Mouse (Mus musculus) olfactory bulb, adult 2 months (tissue): ENCODE results near the gene Slfn9. TPM values are rescaled to one million over a fixed set of nuclear protein-coding genes. Genes with fewer than 3 reads are reported as not detected.

Experiments used
- H3K27ac ChIP-seq: fragments of 200-500 bp; 2 replicates; pipeline ENCODE4 v1.5.1; 2012; ENCODE audit warnings: low read depth, low read length; ENCODE audit not compliant: insufficient read depth
- H3K4me1 ChIP-seq: fragments of 200-500 bp; 2 replicates; pipeline ENCODE4 v1.6.1; 2012; ENCODE audit warnings: low read length; ENCODE audit not compliant: control insufficient read depth, insufficient read depth
- H3K4me3 ChIP-seq: fragments of 200-500 bp; 2 replicates; pipeline ENCODE4 v1.5.1; 2012; ENCODE audit warnings: mild to moderate bottlenecking, low read depth, low read length, moderate library complexity; ENCODE audit not compliant: insufficient read depth
- CTCF ChIP-seq: fragments of 200-500 bp; IDR thresholded peaks from 2 replicates; pipeline ENCODE4 v1.5.1; 2012; ENCODE audit warnings: low read depth, mild to moderate bottlenecking, low read length, moderate library complexity; ENCODE audit not compliant: insufficient read depth
- POLR2A ChIP-seq: fragments of 200-500 bp; IDR thresholded peaks from 2 replicates; pipeline ENCODE4 v1.6.1; 2012; ENCODE audit warnings: mild to moderate bottlenecking, low read depth, low read length, moderate library complexity; ENCODE audit not compliant: insufficient read depth
- WGBS: fragments of 180-500 bp; shearing (Covaris S2); methylation state at CpG from one replicate; pipeline ENCODE4 v1.1.7; 2018; 5-methylcytosine and 5-hydroxymethylcytosine counted together
- polyA plus RNA-seq: library from polyadenylated mRNA; stranded (reverse); fragments of >200 nt; gene quantifications from 2 replicates; pipeline ENCODE4 v1.2.4, GENCODE M21; 2012; ENCODE audit warnings: low replicate concordance; ENCODE audit not compliant: missing spikeins, insufficient read depth, insufficient read length

Gene Slfn9
- polyA plus RNA-seq, 1 experiment = not detected

DNA sequence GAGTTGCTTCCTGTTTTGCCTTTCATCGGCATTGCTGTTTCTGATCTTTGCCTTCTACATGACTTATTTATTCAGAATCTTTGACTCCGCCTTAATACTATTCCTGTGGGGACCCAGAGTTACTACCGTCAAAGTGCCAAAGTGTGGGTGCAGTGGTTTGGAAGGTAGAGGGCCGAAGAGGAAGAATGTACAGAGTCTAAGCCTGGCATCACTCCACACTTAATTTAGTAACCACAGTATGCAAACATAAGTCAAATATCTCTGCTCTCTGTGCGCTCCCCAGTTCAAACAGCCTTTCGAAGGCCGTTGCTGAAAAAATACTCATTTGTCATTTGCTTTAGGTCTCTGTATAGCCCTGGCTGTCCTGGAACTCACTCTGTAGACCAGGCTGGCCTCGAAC is 29.4 kb downstream of the Slfn9 start:
- Histone ChIP-seq H3K27ac (no peak overlapping the region), H3K4me1 (no peaks in the 10 kb centered on the region), H3K4me3 (no peak overlapping the region)
- WGBS = 92% methylated on average over 8 of the region's 8 CpGs
- no peak for TF ChIP-seq CTCF
- no peak for TF ChIP-seq POLR2A

- 52% methylated on average over 2 of the region's 2 CpGs for WGBS
- no peak for TF ChIP-seq POLR2A
- Histone ChIP-seq H3K4me1 (no peaks in the 10 kb centered on the region), H3K4me3 (no peak overlapping the region), H3K27ac (no peak overlapping the region)
Measured at GRCm38 (mm10) chr11:82961743-82962142, 29.9 kb downstream of the Slfn9 start.

GRCm38 (mm10) chr11:82959613-82960012 is 32.0 kb downstream of the Slfn9 start:
- TF ChIP-seq POLR2A (no peak), CTCF (no peak)
- 10% methylated on average over 4 of the region's 4 CpGs for WGBS
- Histone ChIP-seq H3K27ac (no peak overlapping the region), H3K4me3 (no peak overlapping the region), H3K4me1 (no peaks in the 10 kb centered on the region)

GRCm38 (mm10) chr11:82956925-82957324 is 34.7 kb downstream of the Slfn9 start:
- TF ChIP-seq POLR2A (no peak), CTCF (no peak)
- H3K27ac ChIP-seq = no peak overlapping the region
- 86% methylated on average over 10 of the region's 10 CpGs for WGBS
- H3K4me3 ChIP-seq = no peak overlapping the region
- peaks cover 4% of the 10 kb centered on the region; the same call in 1 of the 2 replicates for H3K4me1 ChIP-seq

- 85% methylated on average over 6 of the region's 6 CpGs for WGBS
- peaks cover 7% of the 10 kb centered on the region; the same call in 1 of the 2 replicates for H3K4me1 ChIP-seq
- no peak overlapping the region for H3K27ac ChIP-seq
- H3K4me3 ChIP-seq = no peak overlapping the region
- no peak for TF ChIP-seq CTCF
- no peak for TF ChIP-seq POLR2A
Measured at GRCm38 (mm10) chr11:82954631-82955030, 37.0 kb downstream of the Slfn9 start.

DNA sequence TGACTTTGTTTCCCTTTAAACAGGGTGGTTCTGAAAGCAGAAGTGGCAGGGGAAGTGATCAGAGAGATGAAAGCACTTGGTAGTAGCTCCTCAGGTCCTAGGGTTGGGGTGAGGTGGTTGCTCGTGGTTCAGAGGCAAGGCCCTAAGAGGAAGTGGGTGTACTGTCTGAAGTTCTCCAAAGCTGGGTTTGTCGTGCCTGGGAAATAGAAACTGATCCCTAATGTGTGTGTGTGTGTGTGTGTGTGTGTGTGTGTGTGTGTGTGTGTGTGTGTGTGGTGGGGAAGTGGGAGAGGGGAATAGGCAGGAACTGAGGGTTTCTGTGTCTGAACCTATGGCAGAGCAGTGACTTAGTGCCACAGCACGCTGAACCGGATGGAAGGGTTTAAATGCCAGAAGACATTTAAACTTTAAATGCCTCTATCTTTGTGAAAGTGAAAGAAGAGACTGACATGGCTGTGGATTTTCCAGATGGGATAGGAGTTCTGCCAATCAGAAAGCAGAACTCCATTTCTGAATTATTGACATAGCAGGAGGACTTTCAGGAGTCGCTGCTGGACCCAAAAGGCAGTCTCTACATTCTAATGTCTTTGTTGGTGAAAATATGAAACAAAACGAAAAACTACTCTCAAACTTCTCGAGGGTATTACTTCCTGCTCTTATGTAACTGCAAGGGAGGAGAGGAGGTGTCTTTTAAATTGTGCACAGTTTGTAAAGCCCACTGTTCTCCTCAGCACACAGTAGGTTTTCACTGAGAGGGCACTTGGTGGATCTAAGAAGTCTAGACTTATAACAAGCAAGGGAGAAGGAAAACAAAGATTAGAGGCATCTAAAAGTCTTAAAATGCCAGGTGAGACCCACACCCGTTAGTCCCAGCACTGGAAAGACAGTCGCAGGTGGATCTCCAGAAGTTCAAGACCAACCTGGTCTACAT is 38.8 kb downstream of the Slfn9 start:
- no peak for TF ChIP-seq POLR2A
- TF ChIP-seq CTCF = no peak
- WGBS = 77% methylated on average over 9 of the region's 9 CpGs
- Histone ChIP-seq H3K4me1 (peaks cover 7% of the 10 kb centered on the region; the same call in 1 of the 2 replicates), H3K27ac (no peak overlapping the region), H3K4me3 (0 out of 2 replicates have a peak overlapping the region, but pooled peaks have one; percentile 25)

DNA sequence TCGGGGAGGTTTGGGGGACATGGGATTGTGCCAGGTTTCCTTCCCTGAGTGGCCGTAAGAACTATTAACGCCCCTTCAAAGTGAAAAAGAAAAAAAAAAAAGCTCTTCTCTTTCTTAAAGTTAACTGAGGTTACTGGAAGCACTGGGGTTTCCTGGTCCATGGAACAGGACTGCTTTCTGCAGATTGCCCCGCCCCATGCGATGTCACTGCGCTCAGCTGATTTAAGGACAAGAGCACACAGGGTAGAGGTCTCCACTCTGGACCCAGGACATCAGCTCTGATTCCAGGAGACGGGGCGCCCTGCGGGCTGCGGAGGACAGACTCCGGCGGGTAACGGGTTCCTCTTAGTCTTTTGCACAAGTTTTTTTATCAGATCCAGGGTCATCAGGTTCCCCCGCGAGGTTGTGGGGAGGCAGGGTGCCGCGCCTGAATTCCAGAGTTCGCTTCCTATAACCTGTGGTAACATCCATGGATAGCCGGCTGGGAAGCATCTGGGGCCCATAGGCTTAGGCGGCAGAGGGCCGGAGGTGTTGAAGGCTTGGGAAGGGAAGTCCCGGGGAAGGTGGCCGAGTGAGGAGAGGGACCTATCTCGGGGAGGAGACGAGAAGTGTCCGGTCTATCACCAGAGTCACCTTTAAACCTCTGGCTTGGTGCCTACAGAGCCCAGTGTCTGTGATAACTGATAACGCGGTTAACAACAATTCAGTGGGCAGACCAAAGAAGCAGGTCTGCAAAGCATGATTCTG is 39.6 kb downstream of the Slfn9 start:
- TF ChIP-seq POLR2A (no peak), CTCF (no peak)
- WGBS = 18% methylated on average over 28 of the region's 28 CpGs
- H3K27ac ChIP-seq = peak overlapping the region; percentile 42; the same call in 1 of the 2 replicates
- H3K4me1 ChIP-seq = peaks cover 7% of the 10 kb centered on the region; the same call in 1 of the 2 replicates
- peak overlapping the region; percentile 26 for H3K4me3 ChIP-seq

DNA sequence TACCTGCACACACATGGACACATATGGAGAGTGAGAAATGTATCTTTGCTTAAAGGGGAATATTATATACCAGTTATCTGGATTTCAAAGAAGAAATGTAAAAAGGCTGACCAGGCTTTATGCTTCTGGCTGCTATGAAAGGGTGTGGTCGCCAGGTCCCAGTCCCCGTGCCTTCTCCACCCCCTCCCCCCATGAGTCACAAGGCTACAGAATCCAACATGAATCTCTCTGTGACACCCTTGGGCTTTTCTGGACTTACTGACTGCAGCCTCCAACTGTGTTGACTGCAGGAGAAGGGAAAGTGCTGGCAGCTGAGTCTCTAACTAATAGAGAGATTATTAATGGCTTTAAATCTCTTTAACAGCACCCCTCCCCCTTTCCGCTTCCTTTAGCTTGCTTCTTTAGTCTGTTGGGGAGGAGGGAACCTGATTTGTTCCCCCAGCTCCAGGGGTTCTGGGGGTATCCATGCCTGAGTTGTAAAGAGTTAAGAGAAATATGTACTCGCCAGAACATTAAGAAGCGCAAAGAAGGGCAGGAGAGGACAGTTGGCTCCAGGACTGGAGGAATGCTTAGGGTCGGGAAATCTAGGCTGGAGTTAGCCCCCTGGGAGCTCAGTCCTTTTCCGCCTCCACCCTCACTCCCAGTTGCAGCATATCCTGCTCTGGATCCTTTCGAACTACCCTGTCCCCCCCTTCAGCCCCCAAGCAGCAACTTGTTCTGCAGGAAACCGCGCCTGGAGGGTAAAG is 40.7 kb downstream of the Slfn9 start, which contains the start of gene Slfn5:
Gene Slfn5 (plus strand): TSS at position 614 of the 746 bp plus-strand sequence.
- peaks cover 7% of the 10 kb centered on the region; the same call in 1 of the 2 replicates for H3K4me1 ChIP-seq
- H3K4me3 ChIP-seq = peak within 1 kb of the TSS; percentile 26
- TF ChIP-seq POLR2A = no peak
- no peak for TF ChIP-seq CTCF
- peak within 1 kb of the TSS; percentile 42; the same call in 1 of the 2 replicates for H3K27ac ChIP-seq
- WGBS = 16% methylated on average over 10 of the region's 10 CpGs
